Comparison of ENCODE assay signal across 24 mouse cellular contexts in genomic region chr4:104463781-104464170, GRCm38 (mm10).
DNase-seq lines count a peak whose midpoint lies in the region; ATAC-seq and TF ChIP-seq lines count a peak whose summit lies in the region.
"Had no signal": no experiment of that assay in that cellular context is flagged by ENCODE, and none has a peak within 500 bp of the region (broad histone marks: within the 10 kb centered on the region; RNA-seq: fewer than 3 reads in every experiment).

No protein-coding gene starts in this region.

- no peak for TF ChIP-seq CTCF in lung, adult 2 months (IDR thresholded peaks at IDR 0.05; ENCODE audit: insufficient read depth, low read length)

- no peaks in the 10 kb centered on the region for H3K27me3 ChIP-seq in kidney, embryonic 15.5 days
- H3K27me3 ChIP-seq in lung, embryonic 16.5 days (ENCODE audit: control insufficient read depth, insufficient read depth, low read depth, low read length), result no peaks in the 10 kb centered on the region
- no peaks in the 10 kb centered on the region for H3K27me3 ChIP-seq in intestine, embryonic 16.5 days (replicated peaks; ENCODE audit: control insufficient read depth, insufficient read depth, low read length)
- H3K27me3 ChIP-seq in stomach, embryonic 16.5 days (ENCODE audit: control insufficient read depth, insufficient read depth, low read length), result no peaks in the 10 kb centered on the region
- H3K27me3 ChIP-seq: heart, embryonic 12.5 days; midbrain, embryonic 12.5 days had no signal

- H3K4me2 ChIP-seq in kidney, embryonic 15.5 days, result no peak overlapping the region
- H3K4me2 ChIP-seq in lung, embryonic 16.5 days (ENCODE audit: low read depth, low read length), result no peak overlapping the region
- peak overlapping the region; percentile 33; the same call in 1 of the 2 replicates for H3K4me2 ChIP-seq in intestine, embryonic 16.5 days (ENCODE audit: low read depth, low read length)
- H3K4me2 ChIP-seq in stomach, embryonic 16.5 days (ENCODE audit: low read depth, low read length), result no peak overlapping the region
- H3K4me2 ChIP-seq: embryonic facial prominence, embryonic 13.5 days; heart, embryonic 12.5 days; liver, embryonic 11.5 days; midbrain, embryonic 12.5 days had no signal

- H3K36me3 ChIP-seq in kidney, embryonic 15.5 days, result no peaks in the 10 kb centered on the region
- H3K36me3 ChIP-seq in lung, embryonic 16.5 days (ENCODE audit: control insufficient read depth, insufficient read depth, low read length), result no peaks in the 10 kb centered on the region
- H3K36me3 ChIP-seq in intestine, embryonic 16.5 days (ENCODE audit: control insufficient read depth, insufficient read depth, low read length), result no peaks in the 10 kb centered on the region
- no peaks in the 10 kb centered on the region for H3K36me3 ChIP-seq in stomach, embryonic 16.5 days (ENCODE audit: control insufficient read depth, insufficient read depth, low read length)
- H3K36me3 ChIP-seq: embryonic facial prominence, embryonic 13.5 days; heart, embryonic 12.5 days; midbrain, embryonic 12.5 days had no signal

- no peak overlapping the region for H3K4me3 ChIP-seq in kidney, embryonic 15.5 days (replicated peaks)
- no peak overlapping the region for H3K4me3 ChIP-seq in lung, embryonic 16.5 days (ENCODE audit: low read length)
- H3K4me3 ChIP-seq in lung, adult 2 months (replicated peaks; ENCODE audit: extremely low read depth, low read depth, low read length), result no peak overlapping the region
- H3K4me3 ChIP-seq in intestine, embryonic 16.5 days (ENCODE audit: low read length), result peak overlapping the region; percentile 31
- H3K4me3 ChIP-seq in stomach, embryonic 16.5 days (replicated peaks; ENCODE audit: low read length), result no peak overlapping the region
- H3K4me3 ChIP-seq: embryonic facial prominence, embryonic 13.5 days; erythroblast, embryonic 14.5 days; gastrocnemius, adult 2 months; heart, embryonic 12.5 days; layer of hippocampus, adult 2 months; midbrain, embryonic 12.5 days had no signal

- peak overlapping the region; percentile 59 for H3K27ac ChIP-seq in kidney, embryonic 15.5 days
- peak overlapping the region; percentile 82 for H3K27ac ChIP-seq in lung, embryonic 16.5 days (ENCODE audit: low read length)
- H3K27ac ChIP-seq in intestine, embryonic 16.5 days (ENCODE audit: low read length), result peak overlapping the region; percentile 82
- no peak overlapping the region for H3K27ac ChIP-seq in stomach, embryonic 16.5 days (ENCODE audit: low read length)
- H3K27ac ChIP-seq: embryonic facial prominence, embryonic 13.5 days; gastrocnemius, adult 2 months; layer of hippocampus, adult 2 months; macrophage; midbrain, embryonic 12.5 days had no signal

- peaks cover 47% of the 10 kb centered on the region for H3K4me1 ChIP-seq in kidney, embryonic 15.5 days
- H3K4me1 ChIP-seq in lung, embryonic 16.5 days (replicated peaks; ENCODE audit: control insufficient read depth, insufficient read depth, low read length), result no peaks in the 10 kb centered on the region
- H3K4me1 ChIP-seq in lung, adult 2 months (ENCODE audit: control insufficient read depth, insufficient read depth, low read length), result no peaks in the 10 kb centered on the region
- peaks cover 16% of the 10 kb centered on the region for H3K4me1 ChIP-seq in intestine, embryonic 16.5 days (ENCODE audit: control insufficient read depth, insufficient read depth, low read length)
- 0 out of 2 replicates have a peak, but pooled peaks cover 2% of the 10 kb centered on the region for H3K4me1 ChIP-seq in stomach, embryonic 16.5 days (ENCODE audit: control insufficient read depth, insufficient read depth, low read length)
- H3K4me1 ChIP-seq: heart, embryonic 12.5 days had no signal

- H3K9me3 ChIP-seq in kidney, embryonic 15.5 days (replicated peaks), result no peaks in the 10 kb centered on the region
- no peaks in the 10 kb centered on the region for H3K9me3 ChIP-seq in lung, embryonic 16.5 days (ENCODE audit: control insufficient read depth, low read length)
- H3K9me3 ChIP-seq in intestine, embryonic 16.5 days (ENCODE audit: control insufficient read depth, low read length), result no peaks in the 10 kb centered on the region
- no peaks in the 10 kb centered on the region for H3K9me3 ChIP-seq in stomach, embryonic 16.5 days (replicated peaks; ENCODE audit: control insufficient read depth, low read length)
- H3K9me3 ChIP-seq: embryonic facial prominence, embryonic 13.5 days; heart, embryonic 12.5 days; midbrain, embryonic 12.5 days had no signal

- no peak for TF ChIP-seq POLR2A in lung, adult 2 months (IDR thresholded peaks at IDR 0.05; ENCODE audit: borderline replicate concordance, extremely low read depth, low read depth, low read length)

- H3K9ac ChIP-seq in kidney, embryonic 15.5 days, result no peak overlapping the region
- no peak overlapping the region for H3K9ac ChIP-seq in lung, embryonic 16.5 days (ENCODE audit: low read length)
- H3K9ac ChIP-seq in intestine, embryonic 16.5 days (ENCODE audit: low read depth, low read length), result peak overlapping the region; percentile 12; the same call in 1 of the 2 replicates
- H3K9ac ChIP-seq in stomach, embryonic 16.5 days (ENCODE audit: low read length), result no peak overlapping the region
- H3K9ac ChIP-seq: embryonic facial prominence, embryonic 13.5 days; heart, embryonic 12.5 days; liver, postnatal 0 days; midbrain, embryonic 12.5 days had no signal

- DNase-seq in kidney, adult 9 months, result no peak
- DNase-seq in lung, adult 2 months, result no peak
- DNase-seq in gastrocnemius, postnatal 14 days, result no peak
- DNase-seq: adrenal gland, postnatal 10 days; cerebellum, postnatal 36 days; embryo, embryonic 11 days; gastrocnemius, adult 2 months; heart, postnatal 10 days; kidney, postnatal 10 days; liver, postnatal 0 days; thymus, adult 18-20 months; thymus, postnatal 36 days had no signal

- 23% methylated on average over 7 of the region's 7 CpGs for WGBS in kidney, embryonic 15.5 days
- 48% methylated on average over 7 of the region's 7 CpGs for WGBS in lung, embryonic 16.5 days
- 54% methylated on average over 7 of the region's 7 CpGs for WGBS in lung, adult 2 months
- WGBS in intestine, embryonic 16.5 days, result 43% methylated on average over 7 of the region's 7 CpGs
- 52% methylated on average over 7 of the region's 7 CpGs for WGBS in stomach, embryonic 16.5 days

- ATAC-seq in kidney, embryonic 15.5 days (replicated peaks; ENCODE audit: low FRiP score), result 0 out of 2 replicates have a peak, but pooled peaks have one; percentile 7
- ATAC-seq in lung, embryonic 16.5 days (ENCODE audit: low read depth), result peak; percentile 53
- peak; percentile 69 for ATAC-seq in intestine, embryonic 16.5 days
- peak; percentile 49; the same call in 1 of the 2 replicates for ATAC-seq in stomach, embryonic 16.5 days (ENCODE audit: insufficient read depth, low FRiP score)
- ATAC-seq: forebrain, embryonic 14.5 days; liver, postnatal 0 days had no signal

- intact Hi-C loops in gastrocnemius, postnatal 14 days (cut with DNase I; ENCODE audit: low total_unique reads), result no loop called here

Comparison
In these comparisons a context has a peak if more than half of its experiments do, and no peak if none do; other contexts are left out.
1. ATAC-seq: peak in every context shown above with its lines; median percentile 69 in intestine, embryonic 16.5 days; 53 in lung, embryonic 16.5 days; 49 in stomach, embryonic 16.5 days; 7 in kidney, embryonic 15.5 days.